Mouse (Mus musculus) stomach, embryonic 15.5 days (tissue): Measurements from ENCODE around the gene Laptm5. TPM values are rescaled to one million over a fixed set of nuclear protein-coding genes. Genes with fewer than 3 reads are reported as not detected.

Source experiments
- ATAC-seq: fragments of 200-750 bp; cut with Nextera tagmentation; 2 replicates; pipeline ENCODE4 v1.8.0; 2017; ENCODE audit warnings: low read depth, moderate number of reproducible peaks, moderate TSS enrichment; ENCODE audit not compliant: insufficient read depth, low FRiP score
- H3K27ac ChIP-seq: fragments of 300-500 bp; sonication (generic); 2 replicates; pipeline ENCODE4 v1.5.1; 2015; ENCODE audit warnings: mild to moderate bottlenecking, inconsistent platforms
- H3K27me3 ChIP-seq: fragments of 300-500 bp; sonication (generic); replicated peaks from 2 replicates; pipeline ENCODE4 v1.6.1; 2015; ENCODE audit warnings: inconsistent platforms
- H3K36me3 ChIP-seq: fragments of 300-500 bp; sonication (generic); 2 replicates; pipeline ENCODE4 v1.6.1; 2015; ENCODE audit warnings: inconsistent platforms
- H3K4me1 ChIP-seq: fragments of 300-500 bp; sonication (generic); 2 replicates; pipeline ENCODE4 v1.6.1; 2015; ENCODE audit warnings: inconsistent platforms
- H3K4me2 ChIP-seq: fragments of 300-500 bp; sonication (generic); 2 replicates; pipeline ENCODE4 v1.6.1; 2015; ENCODE audit warnings: mild to moderate bottlenecking, inconsistent platforms
- H3K4me3 ChIP-seq: fragments of 300-500 bp; sonication (generic); replicated peaks from 2 replicates; pipeline ENCODE4 v1.5.1; 2015; ENCODE audit warnings: inconsistent platforms
- H3K9ac ChIP-seq: fragments of 300-500 bp; sonication (generic); 2 replicates; pipeline ENCODE4 v1.6.1; 2015; ENCODE audit warnings: inconsistent platforms
- H3K9me3 ChIP-seq: fragments of 300-500 bp; sonication (generic); 2 replicates; pipeline ENCODE4 v1.6.1; 2016; ENCODE audit warnings: inconsistent platforms
- WGBS: fragments of 180-500 bp; shearing (Covaris S2); methylation state at CpG from one replicate; pipeline ENCODE4 v1.1.7; 2015; 5-methylcytosine and 5-hydroxymethylcytosine counted together
- polyA plus RNA-seq: library from polyadenylated mRNA; unstranded; fragments of >200 nt; fragmentation: Nextera tagmentation; extraction: Ambion mirVana; gene quantifications from 2 replicates; pipeline ENCODE4 v1.2.1, GENCODE M21; 2015

Laptm5 gene
- polyA plus RNA-seq, 1 experiment from 2014 or later = 49.7 TPM

DNA sequence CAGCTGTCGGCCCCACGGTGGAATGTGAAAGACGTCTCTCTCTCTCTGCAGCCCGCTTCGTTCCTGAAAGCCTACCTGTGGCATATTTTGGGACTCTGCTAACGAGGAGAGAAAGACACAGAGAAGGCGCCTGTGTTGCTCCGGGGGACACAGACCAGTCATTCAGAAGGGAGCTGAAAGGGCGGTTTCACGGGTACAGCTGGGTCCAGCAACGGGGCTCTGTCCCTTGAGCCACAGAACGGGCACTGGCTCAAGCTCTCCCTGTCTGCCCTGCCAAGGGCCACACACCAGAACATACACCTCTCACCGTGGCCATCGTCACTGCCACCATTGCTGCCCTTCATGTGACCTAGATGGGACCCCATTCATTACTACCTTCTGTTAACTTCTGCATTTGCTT is 29.7 kb downstream of the Laptm5 start:
- Histone ChIP-seq H3K9ac (no peak overlapping the region), H3K4me2 (no peak overlapping the region), H3K36me3 (no peaks in the 10 kb centered on the region), H3K4me1 (no peaks in the 10 kb centered on the region), H3K4me3 (no peak overlapping the region), H3K27me3 (no peaks in the 10 kb centered on the region; the same call in 1 of the 2 replicates), H3K9me3 (no peaks in the 10 kb centered on the region), H3K27ac (no peak overlapping the region)
- no peak for ATAC-seq
- 38% methylated on average over 14 of the region's 14 CpGs for WGBS

- Histone ChIP-seq H3K4me1 (no peaks in the 10 kb centered on the region), H3K36me3 (no peaks in the 10 kb centered on the region), H3K4me2 (no peak within 1 kb of the TSS), H3K4me3 (no peak within 1 kb of the TSS), H3K9ac (no peak within 1 kb of the TSS), H3K9me3 (no peaks in the 10 kb centered on the region), H3K27me3 (no peaks in the 10 kb centered on the region; the same call in 1 of the 2 replicates), H3K27ac (no peak within 1 kb of the TSS)
- whole genome bisulfite sequencing = 36% methylated on average over 6 of the region's 6 CpGs
- no peak for ATAC-seq
Measured at GRCm38 (mm10) chr4:130944112-130944511, 31.2 kb downstream of the Laptm5 start, which contains the start of gene Matn1. Matn1 (plus strand) TSS chr4:130944385.

DNA sequence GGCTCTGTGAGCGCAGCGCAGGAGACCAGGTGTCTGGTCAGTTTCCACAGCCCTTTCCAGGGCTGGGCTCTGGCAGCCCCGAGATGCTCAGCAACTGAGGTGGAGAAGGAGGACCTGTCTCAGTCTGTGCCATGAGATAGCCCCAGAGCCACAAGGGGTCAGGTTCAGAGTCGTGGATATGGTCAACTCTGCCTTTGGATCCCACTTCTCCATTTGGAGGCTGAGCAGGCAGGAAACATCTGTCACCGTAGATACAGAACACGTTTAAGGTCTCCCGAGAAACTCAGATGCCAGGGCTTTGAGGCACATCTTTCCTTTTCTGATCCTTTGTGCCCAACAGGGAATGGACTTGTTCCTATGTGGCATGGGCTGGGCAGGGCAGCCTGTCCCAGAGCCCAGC is 31.9 kb downstream of the Laptm5 start:
- Histone ChIP-seq H3K4me1 (no peaks in the 10 kb centered on the region), H3K36me3 (no peaks in the 10 kb centered on the region), H3K27ac (no peak overlapping the region), H3K27me3 (no peaks in the 10 kb centered on the region; the same call in 1 of the 2 replicates), H3K9me3 (no peaks in the 10 kb centered on the region), H3K9ac (no peak overlapping the region), H3K4me3 (no peak overlapping the region), H3K4me2 (no peak overlapping the region)
- no peak for ATAC-seq
- 83% methylated on average over 7 of the region's 7 CpGs for WGBS

DNA sequence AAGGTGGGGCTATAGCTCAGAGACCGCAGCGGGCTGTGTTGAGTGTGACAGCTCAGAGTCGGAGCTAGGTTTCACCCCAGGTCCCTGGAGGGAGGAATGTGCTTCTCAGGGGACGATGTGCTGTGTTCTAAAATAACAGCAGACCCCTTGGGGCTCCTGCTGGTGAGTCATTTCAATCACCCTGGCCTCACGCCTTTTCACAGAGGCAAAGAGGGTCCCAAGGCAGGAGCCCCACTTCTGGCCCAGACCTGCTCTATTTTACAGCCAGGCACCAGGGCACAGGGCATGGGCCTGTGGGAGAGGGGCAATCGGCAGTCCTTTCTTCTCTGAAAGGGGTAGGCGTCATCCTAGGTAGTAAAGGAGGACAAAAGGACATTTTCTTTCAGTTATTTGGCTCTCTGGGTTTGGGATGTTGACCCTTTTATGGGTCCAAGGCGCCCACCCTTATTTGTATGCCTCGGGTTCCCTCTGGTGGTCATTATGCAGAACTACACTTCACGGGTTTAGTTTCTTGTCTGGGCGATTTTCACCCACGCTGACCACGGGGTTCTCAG is 34.2 kb downstream of the Laptm5 start:
- Histone ChIP-seq H3K27me3 (peaks cover 3% of the 10 kb centered on the region; the same call in 1 of the 2 replicates), H3K9ac (no peak overlapping the region), H3K4me3 (no peak overlapping the region), H3K4me1 (no peaks in the 10 kb centered on the region), H3K27ac (no peak overlapping the region), H3K36me3 (no peaks in the 10 kb centered on the region), H3K9me3 (no peaks in the 10 kb centered on the region), H3K4me2 (no peak overlapping the region)
- WGBS = 17% methylated on average over 13 of the region's 13 CpGs
- ATAC-seq = no peak

- H3K4me3 ChIP-seq = no peak overlapping the region
- no peak overlapping the region for H3K27ac ChIP-seq
- no peak overlapping the region for H3K9ac ChIP-seq
- H3K4me2 ChIP-seq = no peak overlapping the region
- ATAC-seq = no peak
- H3K27me3 ChIP-seq = peaks cover 3% of the 10 kb centered on the region; the same call in 1 of the 2 replicates
- H3K36me3 ChIP-seq = no peaks in the 10 kb centered on the region
- 76% methylated on average over 35 of the region's 35 CpGs for WGBS
- H3K4me1 ChIP-seq = no peaks in the 10 kb centered on the region
- H3K9me3 ChIP-seq = no peaks in the 10 kb centered on the region
Measured at GRCm38 (mm10) chr4:130949821-130950384, 37.0 kb downstream of the Laptm5 start.

GRCm38 (mm10) chr4:130952531-130952930 is 39.6 kb downstream of the Laptm5 start:
- Histone ChIP-seq H3K9ac (no peak overlapping the region), H3K27ac (no peak overlapping the region), H3K4me3 (no peak overlapping the region), H3K27me3 (0 out of 2 replicates have a peak, but pooled peaks cover 3% of the 10 kb centered on the region), H3K4me1 (no peaks in the 10 kb centered on the region), H3K36me3 (no peaks in the 10 kb centered on the region), H3K4me2 (no peak overlapping the region), H3K9me3 (no peaks in the 10 kb centered on the region)
- WGBS = 24% methylated on average over 17 of the region's 17 CpGs
- ATAC-seq = no peak

- H3K36me3 ChIP-seq = no peaks in the 10 kb centered on the region
- no peak overlapping the region for H3K4me2 ChIP-seq
- H3K27ac ChIP-seq = no peak overlapping the region
- no peak overlapping the region for H3K9ac ChIP-seq
- H3K4me3 ChIP-seq = no peak overlapping the region
- ATAC-seq = no peak
- no peaks in the 10 kb centered on the region for H3K4me1 ChIP-seq
- H3K9me3 ChIP-seq = no peaks in the 10 kb centered on the region
- H3K27me3 ChIP-seq = no peaks in the 10 kb centered on the region
- WGBS = 80% methylated on average over 10 of the region's 10 CpGs
Measured at GRCm38 (mm10) chr4:130957156-130957555, 44.2 kb downstream of the Laptm5 start.

GRCm38 (mm10) chr4:130958812-130959211 is 45.9 kb downstream of the Laptm5 start:
- ATAC-seq = no peak
- Histone ChIP-seq H3K4me1 (no peaks in the 10 kb centered on the region), H3K27me3 (no peaks in the 10 kb centered on the region), H3K9ac (no peak overlapping the region), H3K4me2 (no peak overlapping the region), H3K9me3 (no peaks in the 10 kb centered on the region), H3K4me3 (no peak overlapping the region), H3K36me3 (no peaks in the 10 kb centered on the region), H3K27ac (no peak overlapping the region)
- 67% methylated on average over 5 of the region's 5 CpGs for WGBS

- 48% methylated on average over 6 of the region's 6 CpGs for WGBS
- Histone ChIP-seq H3K27ac (no peak overlapping the region), H3K27me3 (no peaks in the 10 kb centered on the region), H3K4me3 (no peak overlapping the region), H3K9me3 (no peaks in the 10 kb centered on the region), H3K4me2 (no peak overlapping the region), H3K36me3 (no peaks in the 10 kb centered on the region), H3K4me1 (no peaks in the 10 kb centered on the region), H3K9ac (no peak overlapping the region)
- ATAC-seq = no peak
Measured at GRCm38 (mm10) chr4:130959678-130960077, 46.8 kb downstream of the Laptm5 start.

- Histone ChIP-seq H3K27me3 (no peaks in the 10 kb centered on the region), H3K36me3 (no peaks in the 10 kb centered on the region), H3K27ac (no peak overlapping the region), H3K4me2 (no peak overlapping the region), H3K9me3 (no peaks in the 10 kb centered on the region), H3K4me1 (no peaks in the 10 kb centered on the region), H3K9ac (no peak overlapping the region), H3K4me3 (no peak overlapping the region)
- no peak for ATAC-seq
- WGBS = 22% methylated on average over 9 of the region's 9 CpGs
Measured at GRCm38 (mm10) chr4:130960118-130960734, 47.3 kb downstream of the Laptm5 start.

GRCm38 (mm10) chr4:130971278-130971677 is 58.4 kb downstream of the Laptm5 start:
- no peak overlapping the region for H3K27ac ChIP-seq
- no peak overlapping the region for H3K4me2 ChIP-seq
- no peak overlapping the region for H3K4me3 ChIP-seq
- no peaks in the 10 kb centered on the region for H3K9me3 ChIP-seq
- no peaks in the 10 kb centered on the region for H3K4me1 ChIP-seq
- no peaks in the 10 kb centered on the region for H3K27me3 ChIP-seq
- no peak overlapping the region for H3K9ac ChIP-seq
- no peaks in the 10 kb centered on the region for H3K36me3 ChIP-seq
- 89% methylated on average over 1 of the region's 1 CpGs for WGBS
- ATAC-seq = no peak

GRCm38 (mm10) chr4:130972421-130972829 is 59.5 kb downstream of the Laptm5 start:
- Histone ChIP-seq H3K9ac (no peak overlapping the region), H3K4me1 (no peaks in the 10 kb centered on the region), H3K27me3 (no peaks in the 10 kb centered on the region), H3K9me3 (no peaks in the 10 kb centered on the region), H3K4me3 (no peak overlapping the region), H3K4me2 (no peak overlapping the region), H3K27ac (no peak overlapping the region), H3K36me3 (no peaks in the 10 kb centered on the region)
- WGBS = 61% methylated on average over 5 of the region's 5 CpGs
- no peak for ATAC-seq
